Mouse (Mus musculus): Measurements from ENCODE around the gene Map3k1.

Gene Map3k1

GRCm38 (mm10) chr13:111812647-111813046, 3.9 kb upstream of the Map3k1 start:
- DNase-seq (ENCODE audit: low spot score in 2 of 2): no peak

GRCm38 (mm10) chr13:111810998-111811628, 2.3 kb upstream of the Map3k1 start:
- DNase-seq (ENCODE audit: low spot score in 2 of 2): no peak

DNA sequence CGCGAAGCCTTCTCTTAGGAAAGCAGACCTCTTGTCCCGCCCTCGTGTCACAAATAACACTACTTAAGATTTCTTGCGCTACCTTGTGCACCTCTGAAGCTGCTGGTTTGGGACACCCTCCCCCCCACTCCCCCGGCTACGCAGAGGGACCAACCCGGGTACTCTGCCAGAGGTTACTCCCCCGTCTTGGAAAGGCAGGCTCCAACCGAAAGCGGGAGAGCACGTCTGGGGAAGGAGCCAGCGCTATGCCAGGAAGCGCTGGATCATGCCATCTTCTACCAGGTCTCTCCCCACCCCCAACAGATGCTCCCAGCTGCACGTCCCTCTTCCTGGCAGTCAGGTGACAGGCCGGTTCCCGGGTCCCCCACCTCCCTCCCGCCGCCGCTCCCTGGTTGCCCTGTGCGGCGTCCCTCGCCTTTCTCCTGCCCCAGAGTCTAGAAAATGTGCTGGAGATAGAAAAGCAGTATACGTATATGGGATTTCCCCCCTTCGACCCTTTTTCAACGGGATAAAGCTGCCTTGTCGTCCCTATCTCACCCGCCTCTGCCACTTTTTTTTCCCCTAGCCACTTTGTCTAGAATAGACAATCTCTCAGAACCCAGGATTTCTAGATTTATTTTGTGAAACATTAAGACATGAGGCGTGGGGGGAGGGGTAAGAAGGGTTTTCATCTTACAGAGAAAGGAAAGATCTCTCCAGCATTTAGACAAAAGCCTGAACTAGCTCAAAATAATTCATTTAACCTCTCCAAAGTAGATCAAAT, 854 bp upstream of the Map3k1 start:
- peak in 1 of 2 experiments; percentile 33 for DNase-seq (ENCODE audit: low spot score in 2 of 2)

DNA sequence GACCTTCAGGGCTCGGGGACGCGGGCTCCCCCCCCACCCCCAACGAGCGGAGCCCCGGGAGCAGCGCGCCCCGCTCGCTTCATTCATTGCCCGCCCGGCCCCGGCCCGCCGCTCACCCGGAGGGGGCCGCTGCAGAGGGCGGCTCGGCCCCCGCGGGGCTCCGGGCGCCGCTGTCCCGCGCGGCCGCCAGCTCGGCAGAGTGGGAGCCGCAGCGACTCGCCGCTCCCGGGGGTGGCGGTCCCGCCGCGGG, 481 bp downstream of the Map3k1 start:
- DNase-seq (ENCODE audit: low spot score in 2 of 2): no peak

DNA sequence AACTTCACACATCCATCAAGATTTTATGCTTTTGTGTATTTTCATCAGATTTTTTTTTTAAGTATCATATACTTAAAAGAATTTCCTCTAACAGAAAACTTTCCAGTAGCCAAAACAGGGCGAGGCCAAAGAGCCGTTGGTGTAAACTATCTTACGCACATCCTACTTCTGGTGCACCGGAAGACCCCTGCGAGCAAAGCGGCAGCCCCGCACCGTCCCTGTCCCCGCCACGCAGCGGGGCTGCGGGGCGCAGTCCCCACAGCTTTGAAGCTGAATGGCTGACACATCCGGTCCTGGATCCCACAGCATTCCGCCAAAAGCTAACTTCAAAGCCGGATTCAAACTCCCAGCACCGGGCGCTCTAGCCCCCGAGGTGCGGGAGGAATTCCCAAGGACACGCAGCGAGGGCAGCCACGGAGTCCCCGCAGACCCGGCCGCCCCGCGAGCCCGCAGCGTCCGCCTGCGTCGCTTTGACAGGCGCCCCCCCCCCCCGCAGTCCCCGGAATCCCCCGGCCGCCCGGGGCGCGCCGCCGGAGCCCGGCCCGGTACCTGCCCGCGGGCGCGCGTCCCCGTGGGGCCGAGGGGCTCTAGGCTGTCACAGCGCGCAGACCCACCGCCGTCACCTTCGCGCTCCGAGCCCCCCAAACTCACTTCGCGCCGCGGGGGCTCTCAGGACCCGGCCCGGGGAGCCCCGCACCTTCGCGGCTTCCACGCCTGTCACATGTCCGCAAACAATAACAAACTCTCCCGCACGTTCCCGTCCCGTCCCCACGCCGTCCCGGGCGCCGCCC, 1.0 kb downstream of the Map3k1 start:
- DNase-seq (ENCODE audit: low spot score in 2 of 2): no peak

- DNase-seq (ENCODE audit: low spot score in 2 of 2): no peak
These were observed 1.6 kb downstream of the Map3k1 start for GRCm38 (mm10) chr13:111807105-111807595.

DNA sequence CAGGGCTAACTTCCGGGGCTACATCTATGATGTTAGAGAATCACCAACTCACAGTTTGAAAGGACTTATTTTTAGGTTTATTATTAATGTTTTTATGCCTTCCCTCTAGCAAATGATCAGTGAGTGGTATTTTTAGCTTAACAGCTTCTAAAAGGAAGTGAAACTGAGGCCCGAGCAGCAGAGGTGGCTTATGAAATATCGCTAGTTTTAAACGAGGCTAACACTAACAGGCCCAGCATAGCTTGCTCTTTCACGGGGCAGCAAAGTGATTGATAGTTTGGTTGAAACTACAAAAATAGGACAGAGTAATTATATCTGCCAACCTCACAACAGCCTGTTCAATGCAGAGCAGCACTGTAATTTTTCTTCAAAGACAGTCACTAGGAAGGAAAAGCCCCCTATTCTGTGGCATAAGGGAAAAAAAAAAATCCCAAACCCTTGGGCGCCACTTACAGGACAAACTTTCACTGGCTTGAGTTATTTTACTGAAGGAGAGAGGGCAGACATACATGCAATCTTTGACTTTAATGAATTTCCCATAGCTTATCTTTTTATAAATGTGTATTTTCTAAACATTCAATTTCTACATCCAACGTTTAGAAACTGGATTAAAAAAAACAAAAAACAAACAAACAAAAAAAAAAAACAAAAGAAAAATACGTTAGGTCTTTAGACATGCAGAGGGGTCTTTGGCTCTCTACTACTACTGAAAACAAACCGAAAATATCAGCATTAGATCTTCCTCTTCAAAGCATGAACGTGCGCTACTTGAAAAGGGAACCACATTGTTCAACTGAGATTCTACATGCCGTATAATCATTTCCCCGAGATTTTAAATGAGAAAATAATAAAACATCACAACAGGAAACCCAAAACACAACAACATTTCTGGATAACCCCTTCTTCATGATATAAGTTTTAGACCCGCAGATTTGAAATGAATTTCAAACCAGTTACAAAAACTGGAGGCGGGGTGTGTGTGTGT, 2.8 kb downstream of the Map3k1 start:
- no peak for DNase-seq (ENCODE audit: low spot score in 2 of 2)

GRCm38 (mm10) chr13:111804951-111805673, 3.7 kb downstream of the Map3k1 start:
- no peak for DNase-seq (ENCODE audit: low spot score in 2 of 2)

DNA sequence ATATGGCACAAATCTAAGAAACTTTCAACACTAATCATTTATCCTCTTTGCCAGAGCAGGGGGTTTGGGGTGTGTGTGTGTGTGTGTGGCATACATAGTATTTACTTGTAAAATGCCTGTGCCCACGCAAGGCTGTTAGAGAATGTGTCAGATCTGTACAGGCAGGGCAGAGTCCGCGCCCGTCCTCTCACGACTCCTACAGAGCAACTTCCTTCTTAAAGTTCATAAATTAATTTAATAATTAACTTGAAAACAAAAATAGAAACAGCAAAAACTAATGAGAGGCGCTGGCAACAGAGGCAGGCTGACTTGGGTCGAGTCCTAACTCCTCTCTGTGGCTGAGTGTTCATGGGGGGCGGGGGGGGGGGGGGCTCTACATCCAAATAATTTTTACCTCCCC, 4.6 kb downstream of the Map3k1 start:
- DNase-seq (ENCODE audit: low spot score in 2 of 2): no peak

- DNase-seq (ENCODE audit: low spot score in 2 of 2): no peak
These were observed 5.3 kb downstream of the Map3k1 start for GRCm38 (mm10) chr13:111803506-111803905.

DNA sequence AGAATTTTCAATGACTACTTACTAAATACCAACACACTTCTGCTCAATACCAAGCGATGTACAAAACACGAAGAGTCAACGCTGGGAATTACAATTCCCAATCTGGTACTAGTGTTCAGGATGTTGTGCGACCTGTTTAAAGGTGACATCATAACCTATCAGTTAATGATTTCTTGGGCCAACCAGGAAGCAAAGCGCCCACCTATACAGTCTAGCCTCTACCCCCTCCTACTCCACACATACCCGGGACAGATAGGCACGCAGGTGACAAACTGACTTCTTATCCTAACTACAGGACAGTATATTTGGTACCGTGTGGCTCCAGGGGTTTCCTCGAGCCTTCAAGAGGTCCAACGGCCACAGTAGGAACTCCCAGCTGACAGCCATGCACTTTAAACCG, 5.9 kb downstream of the Map3k1 start:
- DNase-seq (ENCODE audit: low spot score in 2 of 2): no peak

- no peak for DNase-seq (ENCODE audit: low spot score in 2 of 2)
These were observed 6.5 kb downstream of the Map3k1 start for GRCm38 (mm10) chr13:111802271-111802665.

DNA sequence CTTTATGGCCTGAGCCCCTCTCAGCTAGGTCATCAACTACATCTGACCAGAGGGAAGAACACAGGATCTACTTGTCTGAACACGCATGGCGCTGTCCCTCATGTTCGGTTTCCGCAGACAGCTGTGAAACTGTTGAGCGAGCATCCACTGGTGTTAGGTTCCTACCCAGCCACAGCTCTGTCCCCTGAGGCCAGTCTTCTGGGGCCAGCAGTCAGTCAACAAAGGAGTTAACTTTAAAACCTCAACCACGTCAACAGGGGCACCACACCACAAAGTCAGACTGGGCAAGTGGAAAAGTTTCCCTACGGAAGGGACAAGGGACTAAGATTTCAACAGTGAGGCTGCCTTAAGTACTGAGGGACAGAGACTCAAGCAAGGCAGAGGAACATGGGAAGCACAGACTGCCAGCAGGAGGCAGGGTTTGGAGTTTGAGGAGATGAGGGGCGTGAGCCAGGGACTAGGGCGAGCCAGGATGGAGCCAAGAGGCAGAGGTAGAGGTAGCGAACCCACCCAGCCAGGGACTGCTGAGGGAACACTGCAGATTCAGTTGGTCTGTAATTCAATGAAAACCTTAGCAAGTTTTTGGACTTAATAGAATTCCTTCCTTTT, 7.0 kb downstream of the Map3k1 start:
- no peak for DNase-seq (ENCODE audit: low spot score in 2 of 2)

- no peak for DNase-seq (ENCODE audit: low spot score in 2 of 2)
These were observed 7.9 kb downstream of the Map3k1 start for GRCm38 (mm10) chr13:111800866-111801265.

DNA sequence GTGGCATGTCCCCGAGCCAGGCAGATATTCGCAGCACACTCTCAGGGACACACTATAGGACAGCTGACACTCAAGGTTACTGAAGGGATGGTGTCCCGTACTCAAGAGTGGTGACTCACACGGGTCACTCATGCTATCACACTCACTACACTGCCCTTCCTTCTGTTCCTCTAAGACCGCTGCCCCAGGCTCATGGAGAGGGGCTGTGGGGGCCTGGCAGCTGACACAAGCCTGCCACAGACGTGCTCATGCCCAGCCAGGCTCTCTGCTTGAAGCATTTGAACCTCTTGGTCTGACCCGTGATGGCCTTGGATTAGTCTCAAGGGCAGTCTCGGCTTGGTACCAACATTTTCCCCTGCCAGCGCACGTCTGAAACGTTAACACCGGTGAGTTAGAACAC, 10.7 kb downstream of the Map3k1 start:
- DNase-seq (ENCODE audit: low spot score in 2 of 2): no peak

DNA sequence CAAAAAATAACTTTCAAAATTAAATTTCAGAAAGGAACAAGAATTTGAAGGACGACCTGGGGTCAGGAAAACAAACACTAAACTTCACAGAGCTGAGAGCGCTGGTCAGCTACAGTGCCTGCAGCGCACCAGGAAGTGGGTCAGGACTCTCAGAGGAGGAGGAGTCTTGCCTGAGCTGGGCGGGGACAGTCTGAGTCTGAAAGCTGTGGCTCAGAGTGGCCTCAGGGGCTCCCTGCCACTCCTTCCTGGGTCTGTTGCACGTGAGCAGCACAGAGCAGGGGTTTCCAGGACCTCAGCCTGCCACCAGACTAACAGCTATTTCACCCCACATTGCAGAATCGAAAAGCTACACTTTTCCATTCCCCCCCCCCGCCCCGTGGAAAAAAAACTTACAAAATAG, 11.8 kb downstream of the Map3k1 start:
- DNase-seq (ENCODE audit: low spot score in 2 of 2): peak in 1 of 2 experiments; percentile 29

DNA sequence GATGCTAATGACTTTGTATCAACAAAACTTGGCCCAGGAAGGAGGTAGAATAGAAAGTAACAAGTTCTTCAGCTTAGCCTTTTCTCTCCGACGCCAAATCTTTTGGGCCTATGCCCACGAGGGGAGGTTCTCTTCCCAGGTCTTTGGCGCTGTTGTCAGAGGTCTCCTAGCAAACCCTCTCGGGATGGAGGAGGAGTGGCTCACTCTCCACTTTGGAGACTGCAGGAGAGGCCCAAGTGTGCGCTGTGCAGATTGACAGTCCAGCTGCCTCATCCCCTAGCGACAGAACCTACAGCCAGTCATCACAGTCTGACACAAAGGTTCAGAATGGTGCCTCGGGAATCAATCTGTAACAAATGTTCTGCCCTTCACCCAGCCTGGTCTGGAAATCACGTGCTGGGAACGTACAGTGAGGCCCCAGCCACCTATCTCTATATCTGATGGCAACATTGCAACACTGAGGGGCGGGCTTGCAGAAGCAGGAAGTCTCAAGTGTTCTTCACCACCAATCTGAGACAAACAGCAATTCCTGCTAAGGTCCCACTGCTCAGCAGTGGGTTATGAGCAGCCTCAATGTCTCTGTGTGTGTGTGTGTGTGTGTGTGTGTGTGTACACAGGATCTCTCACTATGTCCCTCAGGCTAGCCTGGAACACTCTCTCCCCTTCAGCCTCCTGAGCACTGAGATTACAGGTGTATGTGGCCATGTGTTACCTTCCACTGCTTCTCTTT, 12.4 kb downstream of the Map3k1 start:
- DNase-seq (ENCODE audit: low spot score in 2 of 2): no peak

GRCm38 (mm10) chr13:111792975-111793287, 15.9 kb downstream of the Map3k1 start:
- no peak for DNase-seq (ENCODE audit: low spot score in 2 of 2)

DNA sequence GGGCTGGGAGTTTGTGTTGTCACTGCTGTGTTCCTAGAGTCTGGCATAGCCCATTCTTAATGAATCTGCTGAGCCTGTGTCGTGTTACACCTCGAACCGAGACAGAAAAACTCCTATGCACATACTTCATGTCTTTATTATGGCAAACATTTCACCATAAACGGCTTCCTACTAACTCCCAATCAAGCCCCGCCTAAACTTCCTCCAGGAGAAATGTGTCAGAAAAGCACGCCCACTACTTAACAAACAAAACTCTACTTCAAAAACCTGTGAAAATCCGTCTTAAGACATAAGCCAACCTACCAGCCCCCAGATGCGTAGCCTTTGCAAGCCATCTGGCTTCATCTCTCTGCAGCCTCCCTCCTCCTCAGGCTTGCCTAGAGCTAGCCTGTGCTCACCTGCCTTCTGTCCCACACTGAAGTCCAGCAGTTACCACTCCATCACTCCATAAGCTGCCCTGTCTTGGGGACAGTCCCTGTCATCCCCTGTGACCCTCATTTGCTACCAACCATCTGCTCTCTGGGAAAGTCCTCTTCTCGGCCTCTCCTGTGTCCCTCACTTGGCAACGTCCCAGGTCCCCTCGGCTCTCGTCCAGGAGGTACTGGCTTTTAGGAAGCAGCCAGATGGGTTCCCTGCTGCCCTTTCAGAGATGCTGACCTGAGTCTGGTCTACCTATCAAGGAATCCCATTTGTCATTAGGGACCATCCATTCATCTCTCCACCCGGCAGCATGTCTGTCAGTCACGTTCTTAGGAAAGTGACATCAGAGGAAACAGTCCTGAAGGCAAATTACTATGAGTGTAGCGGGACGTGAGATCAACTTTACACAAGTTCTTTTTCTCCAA, 16.4 kb downstream of the Map3k1 start:
- DNase-seq (ENCODE audit: low spot score in 2 of 2): no peak
